ENCODE assay signal across 16 mouse cellular contexts in the genomic region with DNA sequence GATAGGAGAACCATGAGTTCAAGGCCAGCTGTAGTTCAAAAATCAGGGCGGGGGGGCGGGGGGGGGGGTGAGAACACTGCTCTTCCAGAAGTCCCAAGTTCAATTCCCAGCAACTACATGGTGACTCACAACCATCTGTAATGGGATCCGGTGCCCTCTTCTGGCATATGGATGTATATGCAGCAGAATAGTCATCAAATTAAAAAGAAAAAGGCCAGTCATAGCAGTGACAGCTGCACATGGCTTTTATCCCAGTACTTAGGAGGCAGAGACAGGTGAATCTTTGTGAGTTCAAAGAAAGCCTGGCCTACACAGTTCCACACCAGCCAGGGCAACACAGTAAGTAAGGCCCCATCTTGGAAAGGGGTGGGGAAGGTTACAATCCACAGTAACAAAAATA. TPM values are rescaled to one million over a fixed set of nuclear protein-coding genes. Genes with fewer than 3 reads are reported as not detected.
DNase-seq lines count a peak whose midpoint lies in the region; ATAC-seq and TF ChIP-seq lines count a peak whose summit lies in the region.
"Had no signal": no experiment of that assay in that cellular context is flagged by ENCODE, and none has a peak within 500 bp of the region (broad histone marks: within the 10 kb centered on the region; RNA-seq: fewer than 3 reads in every experiment).

No protein-coding gene starts in this region.

- 98% methylated on average over 3 of the region's 3 CpGs for WGBS in kidney, postnatal 0 days
- 95% methylated on average over 3 of the region's 3 CpGs for WGBS in thymus, adult 2 months
- 86% methylated on average over 3 of the region's 3 CpGs for WGBS in stomach, postnatal 0 days

- H3K27me3 ChIP-seq in kidney, postnatal 0 days (ENCODE audit: insufficient read depth, low read length): no peaks in the 10 kb centered on the region
- no peaks in the 10 kb centered on the region for H3K27me3 ChIP-seq in thymus, adult 2 months (ENCODE audit: control insufficient read depth, insufficient read depth, low read length)
- H3K27me3 ChIP-seq in stomach, postnatal 0 days (ENCODE audit: control insufficient read depth, insufficient read depth, low read length): no peaks in the 10 kb centered on the region
- H3K27me3 ChIP-seq: CH12.LX had no signal

- no peak overlapping the region for H3K9ac ChIP-seq in kidney, postnatal 0 days (ENCODE audit: low read depth, low read length)
- H3K9ac ChIP-seq in stomach, postnatal 0 days (ENCODE audit: low read length): no peak overlapping the region

- TF ChIP-seq CTCF in kidney, postnatal 0 days (IDR thresholded peaks at IDR 0.05; ENCODE audit: low read depth): peak; percentile 51
- no peak for TF ChIP-seq CTCF in thymus, adult 2 months (IDR thresholded peaks at IDR 0.05; ENCODE audit: borderline replicate concordance, control insufficient read depth, extremely low read depth, insufficient read depth, low read length, poor library complexity)
- TF ChIP-seq CTCF in stomach, postnatal 0 days (IDR thresholded peaks at IDR 0.05; ENCODE audit: low read depth): peak; percentile 60

- peaks cover 42% of the 10 kb centered on the region for H3K36me3 ChIP-seq in kidney, postnatal 0 days (ENCODE audit: insufficient read depth, low read length)
- H3K36me3 ChIP-seq in thymus, adult 2 months (ENCODE audit: control insufficient read depth, insufficient read depth, low read length): peaks cover 53% of the 10 kb centered on the region
- H3K36me3 ChIP-seq in stomach, postnatal 0 days (ENCODE audit: control insufficient read depth, insufficient read depth, low read length): peaks cover 20% of the 10 kb centered on the region

- no peak for TF ChIP-seq POLR2A in thymus, adult 2 months (IDR thresholded peaks at IDR 0.05; ENCODE audit: control insufficient read depth, extremely low read depth, insufficient read depth, low read length, poor library complexity)

- H3K4me3 ChIP-seq in kidney, postnatal 0 days (replicated peaks; ENCODE audit: low read depth, low read length): no peak overlapping the region
- no peak overlapping the region for H3K4me3 ChIP-seq in thymus, adult 2 months (ENCODE audit: control insufficient read depth, insufficient read depth, low read length)
- no peak overlapping the region for H3K4me3 ChIP-seq in stomach, postnatal 0 days (ENCODE audit: low read depth, low read length)

- H3K4me2 ChIP-seq in kidney, postnatal 0 days (ENCODE audit: low read length): no peak overlapping the region
- no peak overlapping the region for H3K4me2 ChIP-seq in stomach, postnatal 0 days (replicated peaks; ENCODE audit: low read depth)

- 0 out of 2 replicates have a peak, but pooled peaks cover 5% of the 10 kb centered on the region for H3K4me1 ChIP-seq in kidney, postnatal 0 days (replicated peaks; ENCODE audit: insufficient read depth, low read length)
- peaks cover 14% of the 10 kb centered on the region for H3K4me1 ChIP-seq in thymus, adult 2 months (replicated peaks; ENCODE audit: control insufficient read depth, insufficient read depth, low read length)
- no peaks in the 10 kb centered on the region for H3K4me1 ChIP-seq in stomach, postnatal 0 days (replicated peaks; ENCODE audit: control insufficient read depth, insufficient read depth)

- peak; percentile 37 for DNase-seq in embryo, embryonic 10.5 days (ENCODE audit: low spot score)
- DNase-seq in embryo, embryonic 11 days: no peak
- DNase-seq in kidney, postnatal 0 days (ENCODE audit: low spot score): no peak
- no peak for DNase-seq in kidney, adult 9 months
- peak; percentile 13 for DNase-seq in thymus, postnatal 0 days (ENCODE audit: low spot score)
- DNase-seq in thymus, adult 2 months: no peak
- DNase-seq in stomach, postnatal 0 days (ENCODE audit: low spot score): no peak
- no peak for DNase-seq in right cerebral cortex, postnatal 4 days
- DNase-seq: thymus, postnatal 36 days had no signal

- no peak overlapping the region for H3K27ac ChIP-seq in kidney, postnatal 0 days
- no peak overlapping the region for H3K27ac ChIP-seq in thymus, adult 2 months (ENCODE audit: control insufficient read depth, insufficient read depth, low read length)
- H3K27ac ChIP-seq in stomach, postnatal 0 days (replicated peaks): no peak overlapping the region

- no peak for TF ChIP-seq EP300 in stomach, postnatal 0 days (optimal IDR thresholded peaks at IDR 0.05)

- no peak for ATAC-seq in kidney, postnatal 0 days (replicated peaks; ENCODE audit: low FRiP score, low read depth)
- ATAC-seq in stomach, postnatal 0 days (ENCODE audit: low FRiP score, low TSS enrichment): no peak
- ATAC-seq: forebrain, embryonic 16.5 days had no signal

- H3K9me3 ChIP-seq in kidney, postnatal 0 days (replicated peaks; ENCODE audit: low read length): no peaks in the 10 kb centered on the region
- H3K9me3 ChIP-seq in stomach, postnatal 0 days (ENCODE audit: control insufficient read depth, low read length): no peaks in the 10 kb centered on the region

RNA-seq across cellular contexts. Expression of a gene that starts 4.2 kb away (rescaled TPM):
- 14.2 and 14.8 TPM in 2 replicates for polyA plus RNA-seq in kidney, postnatal 0 days (2015; fragmentation: Nextera tagmentation; extraction: Ambion mirVana)
- polyA plus RNA-seq in thymus, postnatal 0 days (2015; fragmentation: Nextera tagmentation; extraction: Ambion mirVana): 8.3 and 9.8 TPM in 2 replicates
- 58.9 and 64.9 TPM in 2 replicates for polyA plus RNA-seq in thymus, adult 2 months (2012; rRNA removed)
- 4.6 and 6.7 TPM in 2 replicates for polyA plus RNA-seq in stomach, postnatal 0 days (2015; fragmentation: Nextera tagmentation; extraction: Ambion mirVana)

RNA-seq across cellular contexts. Expression of a gene that starts 18.1 kb away (rescaled TPM):
- 239 and 274 TPM in 2 replicates for polyA plus RNA-seq in kidney, postnatal 0 days (2015; fragmentation: Nextera tagmentation; extraction: Ambion mirVana)
- polyA plus RNA-seq in thymus, postnatal 0 days (2015; fragmentation: Nextera tagmentation; extraction: Ambion mirVana): 294 and 319 TPM in 2 replicates
- 213 and 250 TPM in 2 replicates for polyA plus RNA-seq in thymus, adult 2 months (2012; rRNA removed)
- polyA plus RNA-seq in stomach, postnatal 0 days (2015; fragmentation: Nextera tagmentation; extraction: Ambion mirVana): 134 and 148 TPM in 2 replicates

RNA-seq across cellular contexts. Expression of a gene that starts 21.0 kb away (rescaled TPM):
- 2.2 and 2.7 TPM in 2 replicates for polyA plus RNA-seq in kidney, postnatal 0 days (2015; fragmentation: Nextera tagmentation; extraction: Ambion mirVana)
- polyA plus RNA-seq in thymus, postnatal 0 days (2015; fragmentation: Nextera tagmentation; extraction: Ambion mirVana): 0.36 and 0.44 TPM in 2 replicates
- polyA plus RNA-seq in thymus, adult 2 months (2012; rRNA removed): 4.8 and 6.3 TPM in 2 replicates
- polyA plus RNA-seq in stomach, postnatal 0 days (2015; fragmentation: Nextera tagmentation; extraction: Ambion mirVana): 0.51 and 0.53 TPM in 2 replicates

RNA-seq across cellular contexts. Expression of a gene that starts 58.4 kb away (rescaled TPM):
- not detected in 2 replicates for polyA plus RNA-seq in kidney, postnatal 0 days (2015; fragmentation: Nextera tagmentation; extraction: Ambion mirVana)
- polyA plus RNA-seq in thymus, postnatal 0 days (2015; fragmentation: Nextera tagmentation; extraction: Ambion mirVana): not detected in 2 replicates
- not detected in 2 replicates for polyA plus RNA-seq in thymus, adult 2 months (2012; rRNA removed)
- polyA plus RNA-seq in stomach, postnatal 0 days (2015; fragmentation: Nextera tagmentation; extraction: Ambion mirVana): not detected in 2 replicates
- polyA plus RNA-seq: cerebellum, adult 2 months; embryonic facial prominence, embryonic 14.5 days; forebrain, embryonic 16.5 days; kidney, embryonic 14.5 days; limb, embryonic 11.5 days; lung, embryonic 16.5 days had no signal

Comparison
In these comparisons a context has a peak if more than half of its experiments do, and no peak if none do; other contexts are left out.
1. DNase-seq: peak in embryo, embryonic 10.5 days (single experiment) and thymus, postnatal 0 days (single experiment); none in embryo, embryonic 11 days (single experiment), kidney, postnatal 0 days (single experiment), kidney, adult 9 months (single experiment), thymus, adult 2 months (single experiment), stomach, postnatal 0 days (single experiment) and right cerebral cortex, postnatal 4 days (single experiment).